15 mouse cellular contexts compared by ENCODE assay signal in genomic region chr1:74584616-74585398, GRCm38 (mm10). TPM values are rescaled to one million over a fixed set of nuclear protein-coding genes. Genes with fewer than 3 reads are reported as not detected.
DNase-seq lines count a peak whose midpoint lies in the region; ATAC-seq lines count a peak whose summit lies in the region.
"Had no signal": no experiment of that assay in that cellular context is flagged by ENCODE, and none has a peak within 500 bp of the region (broad histone marks: within the 10 kb centered on the region; RNA-seq: fewer than 3 reads in every experiment).

No protein-coding gene starts in this region.

- no peaks in the 10 kb centered on the region for H3K27me3 ChIP-seq in midbrain, embryonic 13.5 days
- H3K27me3 ChIP-seq in midbrain, embryonic 10.5 days (ENCODE audit: low read depth, poor library complexity, severe bottlenecking) = no peaks in the 10 kb centered on the region
- H3K27me3 ChIP-seq in heart, embryonic 15.5 days = no peaks in the 10 kb centered on the region
- H3K27me3 ChIP-seq: forebrain, embryonic 15.5 days; limb, embryonic 15.5 days had no signal

- 0 out of 2 replicates have a peak overlapping the region, but pooled peaks have one; percentile 36 for H3K9ac ChIP-seq in midbrain, embryonic 13.5 days (replicated peaks)
- no peak overlapping the region for H3K9ac ChIP-seq in heart, embryonic 15.5 days
- H3K9ac ChIP-seq: forebrain, embryonic 15.5 days; limb, embryonic 15.5 days had no signal

- no peaks in the 10 kb centered on the region for H3K9me3 ChIP-seq in midbrain, embryonic 13.5 days
- H3K9me3 ChIP-seq in midbrain, embryonic 10.5 days (replicated peaks) = no peaks in the 10 kb centered on the region
- H3K9me3 ChIP-seq in heart, embryonic 15.5 days (replicated peaks) = no peaks in the 10 kb centered on the region
- H3K9me3 ChIP-seq: forebrain, embryonic 15.5 days; limb, embryonic 15.5 days had no signal

- peaks cover 31% of the 10 kb centered on the region for H3K4me1 ChIP-seq in midbrain, embryonic 13.5 days (replicated peaks)
- H3K4me1 ChIP-seq in midbrain, embryonic 10.5 days = peaks cover 28% of the 10 kb centered on the region
- peaks cover 34% of the 10 kb centered on the region for H3K4me1 ChIP-seq in heart, embryonic 15.5 days (replicated peaks)

- 98% methylated on average over 3 of the region's 3 CpGs for WGBS in midbrain, embryonic 13.5 days
- WGBS in midbrain, embryonic 10.5 days = 95% methylated on average over 3 of the region's 3 CpGs
- whole genome bisulfite sequencing in heart, embryonic 15.5 days = 66% methylated on average over 3 of the region's 3 CpGs

- intact Hi-C loops in gastrocnemius, postnatal 36 days (cut with DNase I) = no loop called here

- no peak overlapping the region for H3K4me2 ChIP-seq in midbrain, embryonic 13.5 days (replicated peaks)
- peak overlapping the region; percentile 6; the same call in 1 of the 2 replicates for H3K4me2 ChIP-seq in heart, embryonic 15.5 days
- H3K4me2 ChIP-seq: forebrain, embryonic 15.5 days; limb, embryonic 15.5 days had no signal

- no peak overlapping the region for H3K4me3 ChIP-seq in midbrain, embryonic 13.5 days (replicated peaks)
- H3K4me3 ChIP-seq in midbrain, embryonic 10.5 days = no peak overlapping the region
- no peak overlapping the region for H3K4me3 ChIP-seq in heart, embryonic 15.5 days
- H3K4me3 ChIP-seq: forebrain, embryonic 15.5 days; limb, embryonic 15.5 days had no signal

- H3K36me3 ChIP-seq in midbrain, embryonic 13.5 days = peaks cover 19% of the 10 kb centered on the region
- peaks cover 47% of the 10 kb centered on the region for H3K36me3 ChIP-seq in midbrain, embryonic 10.5 days
- H3K36me3 ChIP-seq in heart, embryonic 15.5 days = peaks cover 23% of the 10 kb centered on the region

- peak; percentile 69 for DNase-seq in gastrocnemius, adult 18-20 months (ENCODE audit: low spot score)
- no peak for DNase-seq in gastrocnemius, postnatal 36 days
- no peak for DNase-seq in midbrain, embryonic 10.5 days (ENCODE audit: low spot score)
- no peak for DNase-seq in cerebellum, postnatal 10 days
- no peak for DNase-seq in retina, postnatal 1 day
- DNase-seq: B cell, adult 2 months; cerebellum, adult 11-12 months; kidney, adult 9 months; spleen, adult 18-20 months; thymus, postnatal 36 days had no signal

- ATAC-seq in midbrain, embryonic 13.5 days = no peak
- ATAC-seq in heart, embryonic 15.5 days (replicated peaks; ENCODE audit: insufficient number of reproducible peaks, insufficient read depth, low FRiP score, low read depth) = no peak
- ATAC-seq: forebrain, embryonic 15.5 days had no signal

- H3K27ac ChIP-seq in midbrain, embryonic 13.5 days = no peak overlapping the region
- H3K27ac ChIP-seq in midbrain, embryonic 10.5 days (replicated peaks) = no peak overlapping the region
- peak overlapping the region; percentile 64 for H3K27ac ChIP-seq in heart, embryonic 15.5 days
- H3K27ac ChIP-seq: forebrain, embryonic 15.5 days; limb, embryonic 15.5 days; stomach, postnatal 0 days had no signal

RNA-seq across cellular contexts. Expression of gene Zfp142, which starts 3.2 kb away (rescaled TPM):
- total RNA-seq in gastrocnemius, adult 18-20 months (2021) = 1 to 10 TPM; 8.7 to 9.7 TPM
- total RNA-seq in gastrocnemius, postnatal 36 days (2021) = 1 to 10 TPM; 7.1 to 7.2 TPM
- polyA plus RNA-seq in midbrain, embryonic 13.5 days (2015; fragmentation: Nextera tagmentation; extraction: Ambion mirVana) = 7.9 and 9.0 TPM in 2 replicates
- polyA plus RNA-seq in midbrain, embryonic 10.5 days (2016; fragmentation: Nextera tagmentation; extraction: Ambion mirVana) = 9.3 and 10.0 TPM in 2 replicates
- 4.4 and 6.0 TPM in 2 replicates for polyA plus RNA-seq in heart, embryonic 15.5 days (2015; fragmentation: Nextera tagmentation; extraction: Ambion mirVana)

RNA-seq across cellular contexts. Expression of gene Bcs1l, which starts 3.3 kb away (rescaled TPM):
- 10 to 100 TPM; 20.6 to 21.6 TPM for total RNA-seq in gastrocnemius, adult 18-20 months (2021)
- 10 to 100 TPM; 17.9 to 19.6 TPM for total RNA-seq in gastrocnemius, postnatal 36 days (2021)
- polyA plus RNA-seq in midbrain, embryonic 13.5 days (2015; fragmentation: Nextera tagmentation; extraction: Ambion mirVana) = 21.1 and 24.4 TPM in 2 replicates
- polyA plus RNA-seq in midbrain, embryonic 10.5 days (2016; fragmentation: Nextera tagmentation; extraction: Ambion mirVana) = 18.9 and 20.2 TPM in 2 replicates
- 19.1 and 21.2 TPM in 2 replicates for polyA plus RNA-seq in heart, embryonic 15.5 days (2015; fragmentation: Nextera tagmentation; extraction: Ambion mirVana)

RNA-seq across cellular contexts. Expression of gene Rnf25, which starts 16.4 kb away (rescaled TPM):
- total RNA-seq in gastrocnemius, adult 18-20 months (2021) = 10 to 100 TPM; 16.2 to 16.5 TPM
- total RNA-seq in gastrocnemius, postnatal 36 days (2021) = 10 to 100 TPM; 15.1 to 17.5 TPM
- 42.9 and 49.3 TPM in 2 replicates for polyA plus RNA-seq in midbrain, embryonic 13.5 days (2015; fragmentation: Nextera tagmentation; extraction: Ambion mirVana)
- polyA plus RNA-seq in midbrain, embryonic 10.5 days (2016; fragmentation: Nextera tagmentation; extraction: Ambion mirVana) = 33.7 and 37.8 TPM in 2 replicates
- polyA plus RNA-seq in heart, embryonic 15.5 days (2015; fragmentation: Nextera tagmentation; extraction: Ambion mirVana) = 18.9 and 23.6 TPM in 2 replicates

RNA-seq across cellular contexts. Expression of gene Stk36, which starts 16.4 kb away (rescaled TPM):
- under 1 TPM; 0.27 to 0.28 TPM for total RNA-seq in gastrocnemius, adult 18-20 months (2021)
- total RNA-seq in gastrocnemius, postnatal 36 days (2021) = under 1 TPM; 0.38 to 0.39 TPM
- 25.8 and 26.4 TPM in 2 replicates for polyA plus RNA-seq in midbrain, embryonic 13.5 days (2015; fragmentation: Nextera tagmentation; extraction: Ambion mirVana)
- polyA plus RNA-seq in midbrain, embryonic 10.5 days (2016; fragmentation: Nextera tagmentation; extraction: Ambion mirVana) = 13.8 and 17.3 TPM in 2 replicates
- 3.4 and 3.7 TPM in 2 replicates for polyA plus RNA-seq in heart, embryonic 15.5 days (2015; fragmentation: Nextera tagmentation; extraction: Ambion mirVana)

RNA-seq across cellular contexts. Expression of gene Usp37, which starts 40.7 kb away (rescaled TPM):
- total RNA-seq in gastrocnemius, adult 18-20 months (2021) = 1 to 10 TPM; 7.2 to 7.8 TPM
- total RNA-seq in gastrocnemius, postnatal 36 days (2021) = 1 to 10 TPM; 7.8 to 8.8 TPM
- polyA plus RNA-seq in midbrain, embryonic 13.5 days (2015; fragmentation: Nextera tagmentation; extraction: Ambion mirVana) = 32.2 and 33.4 TPM in 2 replicates
- polyA plus RNA-seq in midbrain, embryonic 10.5 days (2016; fragmentation: Nextera tagmentation; extraction: Ambion mirVana) = 50.1 and 51.5 TPM in 2 replicates
- 14.4 and 19.9 TPM in 2 replicates for polyA plus RNA-seq in heart, embryonic 15.5 days (2015; fragmentation: Nextera tagmentation; extraction: Ambion mirVana)
